Mouse (Mus musculus) spleen, adult 2 months (tissue): ENCODE results near the gene Gpn2. TPM values are rescaled to one million over a fixed set of nuclear protein-coding genes. Genes with fewer than 3 reads are reported as not detected.

Experiments used
- DNase-seq, 2 experiments: peaks; one replicate each; pipeline versions ENCODE4 v3.0.0 to v3.0.0-alpha.2; 2012 to 2021; ENCODE audit warnings: low spot score in 2 of 2, low read depth in 1 of 2
- H3K27ac ChIP-seq: fragments of 200-500 bp; 2 replicates; pipeline ENCODE4 v1.5.1; 2012; ENCODE audit warnings: low read length, inconsistent platforms; ENCODE audit not compliant: insufficient read depth
- H3K27me3 ChIP-seq: fragments of 200-500 bp; 2 replicates; pipeline ENCODE4 v1.6.1; 2012; ENCODE audit warnings: mild to moderate bottlenecking, moderate library complexity, low read length, inconsistent platforms; ENCODE audit not compliant: control insufficient read depth, insufficient read depth
- H3K36me3 ChIP-seq: fragments of 200-500 bp; 2 replicates; pipeline ENCODE4 v1.6.1; 2012; ENCODE audit warnings: mild to moderate bottlenecking, low read length, inconsistent platforms; ENCODE audit not compliant: control insufficient read depth, insufficient read depth
- H3K4me1 ChIP-seq: fragments of 200-500 bp; 2 replicates; pipeline ENCODE4 v1.6.1; 2011; ENCODE audit warnings: inconsistent platforms; ENCODE audit not compliant: control insufficient read depth, insufficient read depth, insufficient read length
- H3K4me3 ChIP-seq: fragments of 200-500 bp; 2 replicates; pipeline ENCODE4 v1.5.1; 2011; ENCODE audit warnings: mild to moderate bottlenecking, inconsistent platforms; ENCODE audit not compliant: insufficient read depth, insufficient read length; ENCODE audit errors: extremely low read depth
- CTCF ChIP-seq: fragments of 200-500 bp; IDR thresholded peaks from 2 replicates; pipeline ENCODE4 v1.5.1; 2011; ENCODE audit warnings: mild to moderate bottlenecking, inconsistent platforms; ENCODE audit not compliant: insufficient read depth, insufficient read length, insufficient replicate concordance; ENCODE audit errors: extremely low read depth
- POLR2A ChIP-seq: fragments of 200-500 bp; IDR thresholded peaks from 2 replicates; pipeline ENCODE4 v1.6.1; 2011; ENCODE audit warnings: low read depth, low read length, inconsistent platforms
- WGBS: fragments of 180-500 bp; shearing (Covaris S2); methylation state at CpG from one replicate; pipeline ENCODE4 v1.1.7; 2018; 5-methylcytosine and 5-hydroxymethylcytosine counted together
- polyA plus RNA-seq: library from polyadenylated mRNA; depleted of rRNA; stranded (reverse); fragments of >200 nt; gene quantifications from 2 replicates; pipeline ENCODE4 v1.2.3, GENCODE M21; 2012

Gene Gpn2
- polyA plus RNA-seq, 1 experiment = 36.1 TPM

- Histone ChIP-seq H3K36me3 (peaks cover 7% of the 10 kb centered on the region), H3K4me3 (no peak overlapping the region), H3K4me1 (peaks cover 11% of the 10 kb centered on the region; the same call in 1 of the 2 replicates), H3K27me3 (no peaks in the 10 kb centered on the region), H3K27ac (peak overlapping the region; percentile 44; the same call in 1 of the 2 replicates)
- no peak for TF ChIP-seq POLR2A
- TF ChIP-seq CTCF = no peak
- WGBS = 28% methylated on average over 6 of the region's 6 CpGs
- DNase-seq = no peak
Observed at GRCm38 (mm10) chr4:133596084-133596483, 11.9 kb downstream of the Gpn2 start.

DNA sequence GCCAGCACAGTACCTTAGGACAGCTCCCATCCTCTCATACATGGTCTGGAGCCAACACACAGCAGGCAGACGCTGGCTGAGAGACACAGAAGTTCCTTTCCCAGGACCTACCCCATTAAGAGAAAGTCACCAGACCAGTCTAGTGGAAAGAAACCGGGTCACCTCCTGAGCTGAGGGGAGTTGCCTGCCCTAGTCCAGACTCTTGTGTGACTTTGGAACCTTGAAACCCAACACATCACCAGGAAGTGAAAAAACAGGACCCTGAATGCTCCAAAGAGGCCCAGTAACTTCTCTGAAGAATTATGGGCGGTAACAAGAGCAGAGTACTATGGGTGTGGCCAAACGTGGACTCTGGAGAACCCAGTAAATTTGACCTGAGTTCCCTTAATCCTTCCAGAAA, 14.5 kb downstream of the Gpn2 start:
- 44% methylated on average over 4 of the region's 4 CpGs for WGBS
- no peaks in the 10 kb centered on the region for H3K27me3 ChIP-seq
- H3K4me3 ChIP-seq = no peak overlapping the region
- TF ChIP-seq CTCF = no peak
- TF ChIP-seq POLR2A = no peak
- peak overlapping the region; percentile 11; the same call in 1 of the 2 replicates for H3K27ac ChIP-seq
- no peak for DNase-seq
- peaks cover 14% of the 10 kb centered on the region; the same call in 1 of the 2 replicates for H3K4me1 ChIP-seq
- H3K36me3 ChIP-seq = peaks cover 2% of the 10 kb centered on the region

DNA sequence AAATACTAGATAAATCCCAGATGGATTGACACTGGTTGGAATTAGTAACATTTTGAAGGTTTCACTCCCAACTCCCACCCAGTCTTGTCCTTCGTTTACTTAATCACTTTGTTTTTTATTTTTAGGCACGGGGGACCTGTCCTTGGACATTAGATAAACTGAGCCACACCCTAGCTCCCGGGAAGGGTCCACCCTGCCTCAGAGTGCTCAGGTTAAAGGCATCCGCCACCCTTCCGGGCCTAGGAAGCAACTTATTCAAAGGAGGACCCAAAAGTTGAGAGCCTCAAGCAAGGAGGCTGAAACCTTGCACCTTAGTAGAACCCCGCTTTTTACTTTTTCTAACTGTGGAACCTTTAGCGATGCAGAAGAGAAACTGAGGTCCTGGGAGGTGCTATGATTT, 15.0 kb downstream of the Gpn2 start:
- H3K27ac ChIP-seq = peak overlapping the region; percentile 62
- H3K36me3 ChIP-seq = peaks cover 7% of the 10 kb centered on the region
- H3K27me3 ChIP-seq = no peaks in the 10 kb centered on the region
- peak overlapping the region; percentile 67 for H3K4me3 ChIP-seq
- no peak for DNase-seq
- TF ChIP-seq CTCF (no peak), POLR2A (no peak)
- peaks cover 14% of the 10 kb centered on the region; the same call in 1 of the 2 replicates for H3K4me1 ChIP-seq
- 27% methylated on average over 7 of the region's 7 CpGs for WGBS

DNA sequence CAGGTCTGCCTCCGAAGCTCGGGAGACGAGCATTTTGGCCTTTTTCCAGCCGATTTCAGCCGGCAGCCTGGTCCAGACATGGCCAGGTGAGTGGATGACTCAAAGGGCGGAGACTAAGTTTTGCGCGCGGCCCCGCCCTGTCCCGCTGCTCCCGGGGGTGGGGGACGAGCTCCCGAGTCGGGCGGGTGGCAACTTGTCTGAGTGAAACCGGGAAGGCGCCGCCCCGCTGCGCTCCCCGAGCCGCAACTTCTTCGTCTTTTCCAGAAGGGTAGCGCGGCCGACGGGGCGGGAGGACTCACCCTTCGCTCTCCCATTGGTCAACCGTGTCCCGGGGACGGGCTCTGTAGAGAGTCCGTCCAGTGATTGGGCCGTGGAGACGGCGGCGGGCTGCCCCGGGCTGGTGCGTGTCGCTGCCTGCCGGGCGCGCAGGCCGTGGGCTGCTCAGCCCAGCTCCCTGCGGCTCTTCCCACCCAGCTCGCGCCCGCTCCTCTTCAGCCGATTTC, 15.5 kb downstream of the Gpn2 start:
- Histone ChIP-seq H3K36me3 (peaks cover 8% of the 10 kb centered on the region), H3K4me3 (peak overlapping the region; percentile 67), H3K27me3 (no peaks in the 10 kb centered on the region), H3K27ac (peak overlapping the region; percentile 62), H3K4me1 (peaks cover 14% of the 10 kb centered on the region; the same call in 1 of the 2 replicates)
- TF ChIP-seq POLR2A (peak; percentile 22), CTCF (no peak)
- under 1% methylated on average over 47 of the region's 50 CpGs for WGBS
- DNase-seq = peak; percentile 61 to 92

GRCm38 (mm10) chr4:133600306-133600705, 16.1 kb downstream of the Gpn2 start:
- peak overlapping the region; percentile 67; the same call in 1 of the 2 replicates for H3K4me3 ChIP-seq
- WGBS = 15% methylated on average over 9 of the region's 9 CpGs
- H3K27me3 ChIP-seq = no peaks in the 10 kb centered on the region
- DNase-seq = no peak
- H3K27ac ChIP-seq = peak overlapping the region; percentile 6; the same call in 1 of the 2 replicates
- H3K36me3 ChIP-seq = peaks cover 12% of the 10 kb centered on the region
- no peak for TF ChIP-seq POLR2A
- no peak for TF ChIP-seq CTCF
- peaks cover 14% of the 10 kb centered on the region; the same call in 1 of the 2 replicates for H3K4me1 ChIP-seq

- peak in 1 of 2 experiments; percentile 72 for DNase-seq
- WGBS = 11% methylated on average over 16 of the region's 16 CpGs
- Histone ChIP-seq H3K27ac (peak within 1 kb of the TSS; percentile 37; the same call in 1 of the 2 replicates), H3K4me1 (peaks cover 11% of the 10 kb centered on the region; the same call in 1 of the 2 replicates), H3K27me3 (no peaks in the 10 kb centered on the region), H3K36me3 (peaks cover 23% of the 10 kb centered on the region), H3K4me3 (peak within 1 kb of the TSS; percentile 43; the same call in 1 of the 2 replicates)
- peak; percentile 66; the same call in 1 of the 2 replicates for TF ChIP-seq CTCF
- no peak for TF ChIP-seq POLR2A
Observed at GRCm38 (mm10) chr4:133601721-133602218, 17.6 kb downstream of the Gpn2 start, which contains the start of gene Sfn. TSS of gene Sfn (minus strand) at chr4:133602168.

DNA sequence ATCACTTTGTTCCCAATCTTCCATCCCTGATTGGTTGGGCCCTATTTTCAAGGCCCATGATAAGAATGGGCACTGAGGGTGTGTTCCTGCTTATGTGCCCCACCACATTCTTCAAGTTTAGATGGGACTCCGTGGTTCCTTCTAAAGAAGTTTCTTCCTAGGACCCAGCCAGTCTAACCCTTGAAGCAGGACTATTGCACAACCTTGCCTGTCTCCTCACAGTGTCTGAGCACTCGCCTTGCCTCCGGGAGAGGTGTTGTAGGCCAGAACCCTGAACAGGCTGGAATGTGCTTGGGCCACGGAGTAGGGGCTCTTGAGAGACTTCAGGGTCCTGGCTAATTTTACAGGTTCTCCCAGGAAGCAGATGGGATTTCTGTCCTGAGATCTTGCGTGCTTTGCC, 18.9 kb downstream of the Gpn2 start:
- H3K36me3 ChIP-seq = peaks cover 33% of the 10 kb centered on the region

More for the DNA sequence above, 18.9 kb downstream of the Gpn2 start:
- H3K27me3 ChIP-seq = no peaks in the 10 kb centered on the region
- peaks cover 11% of the 10 kb centered on the region; the same call in 1 of the 2 replicates for H3K4me1 ChIP-seq
- WGBS = 92% methylated on average over 5 of the region's 5 CpGs
- H3K4me3 ChIP-seq = no peak overlapping the region
- no peak overlapping the region for H3K27ac ChIP-seq
- no peak for DNase-seq
- no peak for TF ChIP-seq CTCF
- no peak for TF ChIP-seq POLR2A
